Mouse (Mus musculus): ENCODE measurements around the gene Btg1-ps1.
"Not testable (repeated sequence)": the region's sequence is repeated elsewhere in the genome, so short reads cannot be mapped to it uniquely, and the experiment has no call there.

The Btg1-ps1 gene

DNA sequence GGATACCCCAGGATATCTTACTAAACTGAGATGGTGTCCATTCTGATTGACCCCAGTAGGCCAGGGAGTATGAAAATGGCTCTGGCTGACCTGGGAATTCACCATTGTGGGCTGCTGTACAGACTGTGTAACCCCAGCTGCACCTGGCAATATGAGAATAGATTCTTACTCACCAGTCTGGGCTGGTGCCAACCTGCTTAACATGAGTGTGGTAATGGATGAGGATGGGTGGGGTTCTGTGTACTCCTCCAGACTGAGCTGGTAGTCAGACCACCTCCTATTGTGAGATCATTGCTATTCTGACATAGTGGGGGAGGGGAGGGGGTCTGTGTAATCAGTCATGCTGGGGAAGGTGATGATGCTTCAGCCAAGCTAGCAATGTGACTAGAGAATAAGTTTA, at the start of gene Btg1-ps1:
Gene Btg1-ps1, minus strand, starts transcription at position 219 of the 400 bp plus-strand sequence.
- DNase-seq, result not testable (repeated sequence)

DNA sequence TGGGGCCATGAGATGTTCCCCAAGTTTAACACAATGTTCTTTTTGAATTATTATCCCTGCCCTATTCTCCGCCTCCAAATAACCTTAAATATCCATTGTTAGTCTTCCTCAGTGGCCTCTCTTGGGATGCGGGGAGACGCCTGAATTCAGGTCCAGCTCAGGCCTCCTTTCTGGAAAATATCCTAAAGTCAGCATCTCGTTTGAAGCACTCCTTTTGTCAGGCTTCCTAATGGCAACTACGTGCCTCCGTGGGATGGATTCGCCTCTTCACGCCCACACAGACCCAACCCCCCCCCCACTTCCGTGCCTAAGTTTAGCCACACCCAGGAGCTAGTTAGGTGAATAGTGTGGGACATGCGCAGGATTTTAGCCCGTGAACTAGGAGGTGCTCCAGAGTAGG, 47.6 kb upstream of the Btg1-ps1 start, which contains the start of gene Rhox10:
Gene Rhox10, plus strand, starts transcription at position 301 of the 400 bp plus-strand sequence.
- DNase-seq, result no peak

DNA sequence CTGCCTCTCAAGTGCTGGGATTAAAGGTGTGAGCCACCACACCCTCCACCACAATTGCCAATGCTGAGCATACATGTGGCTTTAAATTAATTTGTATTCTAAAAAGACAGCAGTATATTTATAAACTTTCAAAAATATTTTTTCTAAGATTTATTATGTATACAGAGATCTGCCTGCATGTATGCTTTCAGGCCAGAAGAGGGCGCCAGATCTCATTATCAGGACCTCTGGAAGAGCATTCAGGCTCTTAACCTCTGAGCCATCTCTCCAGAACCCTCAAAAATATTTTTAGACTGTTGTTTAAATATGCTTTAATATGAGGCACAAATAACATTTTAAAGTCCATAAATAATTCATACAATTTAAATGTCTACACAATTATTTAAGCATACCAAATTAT, 42.9 kb upstream of the Btg1-ps1 start:
- DNase-seq, result no peak

DNA sequence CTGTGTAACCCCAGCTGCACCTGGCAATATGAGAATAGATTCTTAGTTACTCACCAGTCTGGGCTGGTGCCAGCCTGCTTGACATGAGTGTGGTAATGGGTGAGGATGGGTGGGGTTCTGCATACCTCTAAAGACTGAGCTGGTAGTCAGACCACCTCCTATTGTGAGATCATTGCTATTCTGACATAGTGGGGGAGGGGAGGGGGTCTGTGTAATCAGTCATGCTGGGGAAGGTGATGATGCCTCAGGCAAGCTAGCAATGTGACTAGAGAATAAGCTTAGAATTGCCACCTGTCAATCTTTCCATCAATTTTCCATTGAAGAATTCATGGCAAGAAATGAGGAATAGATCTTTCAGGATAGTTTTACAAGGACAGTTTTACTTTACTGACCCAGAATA, 24.4 kb upstream of the Btg1-ps1 start, which contains the start of gene Btg1-ps2:
Gene Btg1-ps2, minus strand, starts transcription at position 101 of the 400 bp plus-strand sequence.
- not testable (repeated sequence) for DNase-seq

DNA sequence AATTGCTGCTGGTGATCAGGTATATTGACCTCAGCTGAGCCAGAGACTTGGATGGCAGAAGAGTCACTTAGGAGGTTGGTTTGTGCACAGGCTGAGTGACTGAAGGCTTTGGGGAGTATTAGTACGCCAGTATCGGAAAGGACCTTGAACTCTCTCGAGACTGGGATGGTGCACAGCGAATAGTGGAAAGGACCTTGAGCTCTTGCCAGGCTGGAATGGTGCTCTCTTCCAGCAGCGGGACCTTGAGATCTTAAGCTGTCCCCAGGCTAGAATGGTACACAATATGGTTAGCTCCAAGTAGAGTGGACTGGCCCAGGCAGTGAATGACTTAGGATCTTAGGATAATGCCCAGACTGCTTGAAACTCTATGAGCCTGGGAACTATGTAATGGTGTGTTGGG, 21.1 kb upstream of the Btg1-ps1 start:
- no peak for DNase-seq

DNA sequence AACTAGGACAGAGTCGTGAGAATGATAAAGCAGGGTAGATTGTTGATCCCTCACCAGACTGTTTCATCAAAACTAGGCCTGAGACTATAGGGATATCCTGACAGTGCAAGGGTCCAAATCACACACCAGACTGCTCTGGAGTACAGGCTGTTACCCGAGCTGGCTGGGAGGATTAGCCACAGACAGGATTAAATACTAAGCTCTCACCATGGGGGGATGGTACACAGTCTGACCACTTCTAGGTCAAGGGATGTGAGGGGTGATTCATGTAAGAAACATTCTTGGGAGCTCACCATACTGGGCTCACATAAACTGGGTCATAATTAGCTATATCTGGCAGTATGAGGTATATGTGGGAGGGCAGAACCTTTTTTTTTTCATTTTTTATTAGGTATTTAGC, 15.2 kb upstream of the Btg1-ps1 start:
- no peak for DNase-seq

DNA sequence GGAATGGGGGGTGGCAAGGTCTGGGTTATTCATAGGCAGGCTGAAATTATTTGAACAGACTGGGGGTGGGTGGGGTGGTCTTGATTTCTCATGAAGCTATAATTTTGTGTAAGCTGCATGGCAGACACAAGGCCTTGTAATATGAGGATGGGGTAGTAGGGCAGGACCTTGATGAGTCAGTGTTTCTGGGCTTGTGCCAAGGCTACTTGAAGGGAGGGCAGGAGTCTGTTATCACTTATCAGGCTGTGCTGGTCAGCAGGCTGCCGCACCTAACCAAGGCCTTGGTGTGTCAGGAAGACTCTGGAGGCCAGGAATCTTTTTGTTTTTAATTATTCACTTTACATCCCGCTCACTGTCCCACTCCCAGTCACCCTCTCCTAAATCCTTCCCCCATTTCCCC, 9.9 kb downstream of the Btg1-ps1 start:
- no peak for DNase-seq
